9 mouse cellular contexts compared by ENCODE assay signal in genomic region chr2:157970669-157971068, GRCm38 (mm10). TPM values are rescaled to one million over a fixed set of nuclear protein-coding genes. Genes with fewer than 3 reads are reported as not detected.
DNase-seq lines count a peak whose midpoint lies in the region; ATAC-seq and TF ChIP-seq lines count a peak whose summit lies in the region.
"Had no signal": no experiment of that assay in that cellular context is flagged by ENCODE, and none has a peak within 500 bp of the region (broad histone marks: within the 10 kb centered on the region; RNA-seq: fewer than 3 reads in every experiment).

No protein-coding gene starts in this region.

- no peak overlapping the region for H3K27ac ChIP-seq in hindbrain, embryonic 14.5 days
- H3K27ac ChIP-seq in cerebellum, adult 2 months (ENCODE audit: insufficient read depth, low read length), result no peak overlapping the region
- H3K27ac ChIP-seq: heart, adult 2 months had no signal

- no peak overlapping the region for H3K9ac ChIP-seq in hindbrain, embryonic 14.5 days

- WGBS in hindbrain, embryonic 14.5 days, result 11% methylated on average over 3 of the region's 3 CpGs
- 47% methylated on average over 3 of the region's 3 CpGs for WGBS in cerebellum, adult 2 months

- H3K4me1 ChIP-seq in hindbrain, embryonic 14.5 days (replicated peaks; ENCODE audit: control insufficient read depth, insufficient read depth, low read length), result peaks cover 15% of the 10 kb centered on the region
- H3K4me1 ChIP-seq in cerebellum, adult 2 months (ENCODE audit: control insufficient read depth, insufficient read depth, low read length), result no peaks in the 10 kb centered on the region

- H3K4me2 ChIP-seq in hindbrain, embryonic 14.5 days (replicated peaks), result no peak overlapping the region

- ATAC-seq in CD4-positive, CD25-positive, alpha-beta regulatory T cell, adult 4 months, result no peak
- no peak for ATAC-seq in hindbrain, embryonic 14.5 days (ENCODE audit: low FRiP score)
- ATAC-seq in megakaryocyte-erythroid progenitor cell, adult 5-6 weeks (replicated peaks; ENCODE audit: low FRiP score, low TSS enrichment, poor library complexity, severe bottlenecking), result 0 out of 2 replicates have a peak, but pooled peaks have one; percentile 37

- no peak for TF ChIP-seq CTCF in cerebellum, adult 2 months (IDR thresholded peaks at IDR 0.05; ENCODE audit: borderline replicate concordance, insufficient read depth, low read depth, low read length)

- no peak overlapping the region for H3K4me3 ChIP-seq in hindbrain, embryonic 14.5 days (replicated peaks; ENCODE audit: low read length)
- H3K4me3 ChIP-seq in cerebellum, adult 2 months (replicated peaks; ENCODE audit: insufficient read depth, low read depth, low read length), result no peak overlapping the region
- H3K4me3 ChIP-seq: heart, adult 2 months had no signal

- intact Hi-C loops in left cerebral cortex, postnatal 4 days (cut with DNase I), result no loop called here

- no peaks in the 10 kb centered on the region for H3K9me3 ChIP-seq in hindbrain, embryonic 14.5 days (ENCODE audit: control insufficient read depth, low read length)

- H3K36me3 ChIP-seq in hindbrain, embryonic 14.5 days (replicated peaks; ENCODE audit: control insufficient read depth, insufficient read depth), result no peaks in the 10 kb centered on the region

- no peak for TF ChIP-seq POLR2A in cerebellum, adult 2 months (IDR thresholded peaks at IDR 0.05; ENCODE audit: borderline replicate concordance, insufficient read depth, low read length)

- peak; percentile 22 for DNase-seq in CD4-positive, CD25-positive, alpha-beta regulatory T cell, adult 2 months (ENCODE audit: low read depth, low spot score)
- peak; percentile 63 for DNase-seq in urinary bladder, postnatal 14 days (ENCODE audit: low spot score)
- DNase-seq in urinary bladder, postnatal 10 days (ENCODE audit: low spot score), result no peak
- peak; percentile 70 for DNase-seq in hindbrain, embryonic 14.5 days (ENCODE audit: low spot score)
- no peak for DNase-seq in left cerebral cortex, postnatal 4 days
- no peak for DNase-seq in cerebellum, adult 2 months

- H3K27me3 ChIP-seq in hindbrain, embryonic 14.5 days (ENCODE audit: control insufficient read depth, insufficient read depth, low read length), result no peaks in the 10 kb centered on the region
- H3K27me3 ChIP-seq in cerebellum, adult 2 months (ENCODE audit: control insufficient read depth, insufficient read depth, low read length), result no peaks in the 10 kb centered on the region

RNA-seq across cellular contexts. Expression of gene Vstm2l, which starts 56.2 kb away (rescaled TPM):
- not detected for polyA plus RNA-seq in CD4-positive, CD25-positive, alpha-beta regulatory T cell, adult 4 months (2017; shearing (Covaris generic))
- polyA plus RNA-seq in hindbrain, embryonic 14.5 days (2014; fragmentation: Nextera tagmentation; extraction: Ambion mirVana), result 48.4 and 48.9 TPM in 2 replicates
- total RNA-seq in megakaryocyte-erythroid progenitor cell, adult 5-6 weeks (2014; fragmentation: Nextera tagmentation), result not detected in 2 replicates
- total RNA-seq in megakaryocyte-erythroid progenitor cell, adult 5-6 weeks (2017), result not detected in 2 replicates
- 100 to 1,000 TPM; 189 to 190 TPM for total RNA-seq in left cerebral cortex, postnatal 4 days (2021)
- polyA plus RNA-seq in cerebellum, adult 2 months (2012; rRNA removed), result 46.0 and 50.0 TPM in 2 replicates
- total RNA-seq: heart, adult 2 months had no signal

RNA-seq across cellular contexts. Expression of gene Tti1, which starts 57.6 kb away (rescaled TPM):
- 10 to 100 TPM; 23.4 to 37.0 TPM for polyA plus RNA-seq in CD4-positive, CD25-positive, alpha-beta regulatory T cell, adult 4 months (2017; shearing (Covaris generic))
- 15.6 and 17.3 TPM in 2 replicates for polyA plus RNA-seq in hindbrain, embryonic 14.5 days (2014; fragmentation: Nextera tagmentation; extraction: Ambion mirVana)
- 22.0 and 28.8 TPM in 2 replicates for total RNA-seq in megakaryocyte-erythroid progenitor cell, adult 5-6 weeks (2014; fragmentation: Nextera tagmentation)
- 24.7 and 27.7 TPM in 2 replicates for total RNA-seq in megakaryocyte-erythroid progenitor cell, adult 5-6 weeks (2017)
- 10 to 100 TPM; 17.2 to 19.1 TPM for total RNA-seq in left cerebral cortex, postnatal 4 days (2021)
- polyA plus RNA-seq in cerebellum, adult 2 months (2012; rRNA removed), result 19.9 and 21.4 TPM in 2 replicates

RNA-seq across cellular contexts. Expression of gene Rprd1b, which starts 57.6 kb away (rescaled TPM):
- polyA plus RNA-seq in CD4-positive, CD25-positive, alpha-beta regulatory T cell, adult 4 months (2017; shearing (Covaris generic)), result 10 to 100 TPM; 23.2 to 24.7 TPM
- 30.8 and 34.9 TPM in 2 replicates for polyA plus RNA-seq in hindbrain, embryonic 14.5 days (2014; fragmentation: Nextera tagmentation; extraction: Ambion mirVana)
- 41.1 and 48.7 TPM in 2 replicates for total RNA-seq in megakaryocyte-erythroid progenitor cell, adult 5-6 weeks (2014; fragmentation: Nextera tagmentation)
- total RNA-seq in megakaryocyte-erythroid progenitor cell, adult 5-6 weeks (2017), result 21.6 and 27.9 TPM in 2 replicates
- 10 to 100 TPM; 34.7 to 35.1 TPM for total RNA-seq in left cerebral cortex, postnatal 4 days (2021)
- 22.4 and 22.7 TPM in 2 replicates for polyA plus RNA-seq in cerebellum, adult 2 months (2012; rRNA removed)

Comparison
In these comparisons a context has a peak if more than half of its experiments do, and no peak if none do; other contexts are left out.
1. DNase-seq: peak in CD4-positive, CD25-positive, alpha-beta regulatory T cell, adult 2 months (single experiment), urinary bladder, postnatal 14 days (single experiment) and hindbrain, embryonic 14.5 days (single experiment); none in urinary bladder, postnatal 10 days (single experiment), left cerebral cortex, postnatal 4 days (single experiment) and cerebellum, adult 2 months (0 of 2).
2. RNA of gene Vstm2l, which starts 56.2 kb away (polyA plus RNA-seq): 46.0 to 50.0 TPM in cerebellum, adult 2 months and 48.4 to 48.9 TPM in hindbrain, embryonic 14.5 days; not detected in CD4-positive, CD25-positive, alpha-beta regulatory T cell, adult 4 months; every median in the first group is over 10 times any median in the second.